Mouse (Mus musculus) MEL (cell line): ENCODE measurements around the gene Ptgdr2. TPM values are rescaled to one million over a fixed set of nuclear protein-coding genes. Genes with fewer than 3 reads are reported as not detected.

Source experiments
- DNase-seq: peaks from one replicate; pipeline ENCODE4 v3.0.0; 2011; ENCODE audit warnings: low read depth, low spot score
- H3K27ac ChIP-seq: 2 replicates; pipeline ENCODE4 v1.5.1; 2012; ENCODE audit warnings: low read depth, mild to moderate bottlenecking, control low read depth, low read length, moderate library complexity; ENCODE audit not compliant: control insufficient read depth
- H3K27me3 ChIP-seq, 2 experiments: fragments of 150-350 bp in 1 of 2; sonication (generic) in 1 of 2; 2 replicates each; pipeline ENCODE4 v1.6.1; 2012; ENCODE audit warnings: low read length in 2 of 2, mild to moderate bottlenecking in 2 of 2, improper control_type of control experiment in 1 of 2, moderate library complexity in 1 of 2; ENCODE audit not compliant: insufficient read depth in 2 of 2, control insufficient read depth in 1 of 2
- H3K36me3 ChIP-seq, 2 experiments: 2 replicates each; pipeline ENCODE4 v1.6.1; 2012 to 2014; ENCODE audit warnings: low read length in 2 of 2, improper control_type of control experiment in 1 of 2, inconsistent platforms in 1 of 2, mild to moderate bottlenecking in 1 of 2; ENCODE audit not compliant: insufficient read depth in 2 of 2, control insufficient read depth in 1 of 2
- H3K4me1 ChIP-seq, 2 experiments: fragments of 150-350 bp in 1 of 2; sonication (generic) in 1 of 2; 2 replicates each; pipeline ENCODE4 v1.6.1; 2012; ENCODE audit warnings: low read length in 2 of 2, improper control_type of control experiment in 1 of 2, mild to moderate bottlenecking in 1 of 2; ENCODE audit not compliant: insufficient read depth in 2 of 2, control insufficient read depth in 1 of 2
- H3K4me3 ChIP-seq, 2 experiments: fragments of 150-350 bp in 1 of 2; sonication (generic) in 1 of 2; 2 replicates each; pipeline ENCODE4 v1.5.1; 2012; ENCODE audit warnings: low read depth in 2 of 2, low read length in 2 of 2, mild to moderate bottlenecking in 2 of 2, moderate library complexity in 2 of 2, control low read depth in 1 of 2, improper control_type of control experiment in 1 of 2; ENCODE audit not compliant: control insufficient read depth in 1 of 2, insufficient read depth in 1 of 2
- H3K79me2 ChIP-seq: 2 replicates; pipeline ENCODE4 v1.6.1; 2012; ENCODE audit warnings: mild to moderate bottlenecking, low read length, moderate library complexity; ENCODE audit not compliant: control insufficient read depth, poor library complexity, insufficient read depth
- H3K9ac ChIP-seq: 2 replicates; pipeline ENCODE4 v1.6.1; 2012; ENCODE audit warnings: low read depth, mild to moderate bottlenecking, control low read depth, low read length, moderate library complexity; ENCODE audit not compliant: control insufficient read depth, poor library complexity, severe bottlenecking
- H3K9me3 ChIP-seq: fragments of 150-350 bp; sonication (generic); replicated peaks from 2 replicates; pipeline ENCODE4 v1.6.1; 2012; ENCODE audit warnings: mild to moderate bottlenecking, low read length, improper control_type of control experiment, moderate library complexity; ENCODE audit not compliant: insufficient read depth
- CHD1 ChIP-seq: IDR thresholded peaks from 2 replicates; pipeline ENCODE4 v1.6.1; 2012; ENCODE audit warnings: low read depth, mild to moderate bottlenecking, inconsistent platforms, low read length, improper control_type of control experiment
- CHD2 ChIP-seq: IDR thresholded peaks from 2 replicates; pipeline ENCODE4 v1.6.1; 2011; ENCODE audit warnings: low read length, improper control_type of control experiment
- CTCF ChIP-seq, 3 experiments: IDR thresholded peaks in 2 of 3; conservative IDR thresholded peaks in 1 of 3; 2 replicates each; pipeline ENCODE4 v1.5.1; 2011 to 2012; ENCODE audit warnings: low read length in 3 of 3, low read depth in 2 of 3, mild to moderate bottlenecking in 2 of 3, improper control_type of control experiment in 1 of 3, inconsistent platforms in 1 of 3, mixed read lengths in 1 of 3, moderate library complexity in 1 of 3; ENCODE audit not compliant: control insufficient read depth in 1 of 3, insufficient read depth in 1 of 3, poor library complexity in 1 of 3, severe bottlenecking in 1 of 3
- ELF1 ChIP-seq: IDR thresholded peaks from 2 replicates; pipeline ENCODE4 v1.6.1; 2014; ENCODE audit warnings: low read depth, mild to moderate bottlenecking, inconsistent platforms, low read length, improper control_type of control experiment, moderate library complexity
- GATA1 ChIP-seq: IDR thresholded peaks from 2 replicates; pipeline ENCODE4 v1.6.1; 2011; ENCODE audit warnings: low read depth, low read length, improper control_type of control experiment
- MAFK ChIP-seq: IDR thresholded peaks from 2 replicates; pipeline ENCODE4 v1.6.1; 2011; ENCODE audit warnings: low read depth, mild to moderate bottlenecking, low read length, improper control_type of control experiment, borderline replicate concordance
- MAZ ChIP-seq: IDR thresholded peaks from 2 replicates; pipeline ENCODE4 v1.6.1; 2012; ENCODE audit warnings: low read depth, mild to moderate bottlenecking, inconsistent platforms, low read length, improper control_type of control experiment
- MXI1 ChIP-seq: IDR thresholded peaks from 2 replicates; pipeline ENCODE4 v1.6.1; 2011; ENCODE audit warnings: mild to moderate bottlenecking, low read depth, low read length, improper control_type of control experiment
- MYB ChIP-seq: IDR thresholded peaks from 2 replicates; pipeline ENCODE4 v1.6.1; 2011; ENCODE audit warnings: mild to moderate bottlenecking, low read depth, low read length, improper control_type of control experiment
- NRF1 ChIP-seq: IDR thresholded peaks from 2 replicates; pipeline ENCODE4 v1.6.1; 2014; ENCODE audit warnings: low read depth, mild to moderate bottlenecking, inconsistent platforms, low read length, improper control_type of control experiment, moderate library complexity; ENCODE audit not compliant: poor library complexity, insufficient read depth, severe bottlenecking
- POLR2A ChIP-seq, 2 experiments: IDR thresholded peaks; 2 replicates each; pipeline ENCODE4 v1.6.1; 2011 to 2012; ENCODE audit warnings: low read length in 2 of 2, mild to moderate bottlenecking in 2 of 2, control low read depth in 1 of 2, improper control_type of control experiment in 1 of 2, low read depth in 1 of 2, moderate library complexity in 1 of 2; ENCODE audit not compliant: control insufficient read depth in 1 of 2, insufficient read depth in 1 of 2, poor library complexity in 1 of 2
- POLR2AphosphoS5 ChIP-seq: IDR thresholded peaks from 2 replicates; pipeline ENCODE4 v1.6.1; 2012; ENCODE audit warnings: low read depth, borderline replicate concordance, mild to moderate bottlenecking, inconsistent platforms, low read length, moderate library complexity, mixed read lengths
- RAD21 ChIP-seq: IDR thresholded peaks from 2 replicates; pipeline ENCODE4 v1.6.1; 2011; ENCODE audit warnings: mild to moderate bottlenecking, low read depth, low read length, improper control_type of control experiment
- RCOR1 ChIP-seq: IDR thresholded peaks from 2 replicates; pipeline ENCODE4 v1.6.1; 2012; ENCODE audit warnings: low read depth, mild to moderate bottlenecking, inconsistent platforms, low read length, improper control_type of control experiment
- SIN3A ChIP-seq: IDR thresholded peaks from 2 replicates; pipeline ENCODE4 v1.6.1; 2012; ENCODE audit warnings: low read length, improper control_type of control experiment, inconsistent platforms
- SMC3 ChIP-seq: IDR thresholded peaks from 2 replicates; pipeline ENCODE4 v1.6.1; 2011; ENCODE audit warnings: low read depth, low read length, improper control_type of control experiment
- TAL1 ChIP-seq: IDR thresholded peaks from 2 replicates; pipeline ENCODE4 v1.6.1; 2012; ENCODE audit warnings: mild to moderate bottlenecking, inconsistent platforms, low read length, moderate library complexity, mixed read lengths
- TBP ChIP-seq: IDR thresholded peaks from 2 replicates; pipeline ENCODE4 v1.8.0; 2011; ENCODE audit warnings: low read depth, low read length, improper control_type of control experiment
- UBTF ChIP-seq: IDR thresholded peaks from 2 replicates; pipeline ENCODE4 v1.6.1; 2012; ENCODE audit warnings: low read depth, mild to moderate bottlenecking, inconsistent platforms, low read length, improper control_type of control experiment, moderate library complexity, borderline replicate concordance; ENCODE audit not compliant: insufficient read depth
- USF2 ChIP-seq, 2 experiments: IDR thresholded peaks; 2 replicates each; pipeline ENCODE4 v1.6.1; 2011 to 2012; ENCODE audit warnings: improper control_type of control experiment in 2 of 2, low read length in 2 of 2, borderline replicate concordance in 1 of 2, inconsistent platforms in 1 of 2, low read depth in 1 of 2, mild to moderate bottlenecking in 1 of 2; ENCODE audit not compliant: insufficient read depth in 1 of 2
- ZC3H11A ChIP-seq: IDR thresholded peaks from 2 replicates; pipeline ENCODE4 v1.6.1; 2012; ENCODE audit warnings: low read depth, mild to moderate bottlenecking, inconsistent platforms, low read length, improper control_type of control experiment
- ZKSCAN1 ChIP-seq: IDR thresholded peaks from 2 replicates; pipeline ENCODE4 v1.6.1; 2012; ENCODE audit warnings: low read depth, mild to moderate bottlenecking, inconsistent platforms, low read length, improper control_type of control experiment, moderate library complexity
- ZMIZ1 ChIP-seq: IDR thresholded peaks from 2 replicates; pipeline ENCODE4 v1.6.1; 2012; ENCODE audit warnings: low read depth, mild to moderate bottlenecking, inconsistent platforms, low read length, improper control_type of control experiment, moderate library complexity
- ZNF384 ChIP-seq: IDR thresholded peaks from 2 replicates; pipeline ENCODE4 v1.6.1; 2012; ENCODE audit warnings: low read depth, mild to moderate bottlenecking, inconsistent platforms, low read length, improper control_type of control experiment
- polyA plus RNA-seq, 2 experiments: library from polyadenylated mRNA; stranded (reverse) in 1 of 2; unstranded in 1 of 2; fragments of >175 nt in 1 of 2; fragments of >200 nt in 1 of 2; gene quantifications; 2 replicates each; pipeline versions ENCODE4 v1.2.1 to v1.2.4; 2012; ENCODE audit warnings: low replicate concordance in 2 of 2, low read depth in 1 of 2; ENCODE audit not compliant: insufficient read length in 2 of 2, insufficient read depth in 1 of 2, missing spikeins in 1 of 2
- total RNA-seq: library from RNA; depleted of rRNA; stranded (reverse); fragments of 300-350 nt; gene quantifications from 2 replicates; pipeline ENCODE4 v1.2.3, GENCODE M21; 2012

Ptgdr2 gene
- total and polyA plus RNA-seq, 3 experiments: 0.31 to 0.46 TPM; not detected in 1

DNA sequence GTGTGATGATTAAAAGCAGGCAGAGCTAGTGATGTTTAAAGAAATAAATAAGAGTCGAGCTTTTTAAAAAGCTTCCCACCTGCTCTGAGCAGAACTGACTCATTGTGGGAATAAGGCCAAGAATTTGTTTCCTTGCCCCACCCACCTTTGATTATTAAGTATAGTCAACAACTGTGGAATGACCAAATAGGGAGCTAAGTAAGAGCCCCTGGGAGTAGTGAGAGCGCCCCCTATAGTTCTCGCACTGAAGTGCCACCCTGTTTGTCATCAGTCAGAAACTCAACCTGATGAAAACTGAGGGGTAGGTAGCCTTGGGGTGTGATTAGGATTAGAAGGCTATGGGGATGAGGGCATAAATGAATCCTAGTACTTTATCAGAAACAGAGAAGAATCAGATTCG lies 39.4 kb downstream of the Ptgdr2 start:
- no peaks in the 10 kb centered on the region for H3K79me2 ChIP-seq
- H3K36me3 ChIP-seq: no peaks in the 10 kb centered on the region
- H3K4me1 ChIP-seq: peaks cover 0 to 5% of the 10 kb centered on the region in 2 experiments; a peak in 2 of 4 replicates
- H3K9me3 ChIP-seq: no peaks in the 10 kb centered on the region
- H3K9ac ChIP-seq: no peak overlapping the region
- H3K27ac ChIP-seq: no peak overlapping the region
- H3K4me3 ChIP-seq: no peak overlapping the region
- TF ChIP-seq CTCF (IDR thresholded peaks at IDR 0.05 in 2 of 3, conservative IDR thresholded peaks at IDR 0.05 in 1 of 3; ENCODE audit: control insufficient read depth in 1 of 3, insufficient read depth in 1 of 3, low read depth in 2 of 3, low read length in 3 of 3, poor library complexity in 1 of 3, severe bottlenecking in 1 of 3) (peak; percentile 70 to 81 (median 72)), NRF1 (no peak), RAD21 (peak; percentile 17), SMC3 (peak; percentile 22; the same call in 1 of the 2 replicates), ZKSCAN1 (no peak), MAFK (no peak), USF2 (IDR thresholded peaks at IDR 0.05; ENCODE audit: borderline replicate concordance in 1 of 2, insufficient read depth in 1 of 2, low read depth in 1 of 2, low read length in 2 of 2) (no peak), TAL1 (no peak), CHD2 (no peak), MYB (no peak), UBTF (no peak), POLR2A (IDR thresholded peaks at IDR 0.05; ENCODE audit: control insufficient read depth in 1 of 2, insufficient read depth in 1 of 2, low read depth in 1 of 2, low read length in 2 of 2, poor library complexity in 1 of 2) (no peak), GATA1 (no peak), TBP (no peak), POLR2AphosphoS5 (no peak), CHD1 (no peak), ZMIZ1 (no peak), ZC3H11A (no peak)
- no peaks in the 10 kb centered on the region; a peak in 1 of 4 replicates for H3K27me3 ChIP-seq
- DNase-seq: peak; percentile 61

DNA sequence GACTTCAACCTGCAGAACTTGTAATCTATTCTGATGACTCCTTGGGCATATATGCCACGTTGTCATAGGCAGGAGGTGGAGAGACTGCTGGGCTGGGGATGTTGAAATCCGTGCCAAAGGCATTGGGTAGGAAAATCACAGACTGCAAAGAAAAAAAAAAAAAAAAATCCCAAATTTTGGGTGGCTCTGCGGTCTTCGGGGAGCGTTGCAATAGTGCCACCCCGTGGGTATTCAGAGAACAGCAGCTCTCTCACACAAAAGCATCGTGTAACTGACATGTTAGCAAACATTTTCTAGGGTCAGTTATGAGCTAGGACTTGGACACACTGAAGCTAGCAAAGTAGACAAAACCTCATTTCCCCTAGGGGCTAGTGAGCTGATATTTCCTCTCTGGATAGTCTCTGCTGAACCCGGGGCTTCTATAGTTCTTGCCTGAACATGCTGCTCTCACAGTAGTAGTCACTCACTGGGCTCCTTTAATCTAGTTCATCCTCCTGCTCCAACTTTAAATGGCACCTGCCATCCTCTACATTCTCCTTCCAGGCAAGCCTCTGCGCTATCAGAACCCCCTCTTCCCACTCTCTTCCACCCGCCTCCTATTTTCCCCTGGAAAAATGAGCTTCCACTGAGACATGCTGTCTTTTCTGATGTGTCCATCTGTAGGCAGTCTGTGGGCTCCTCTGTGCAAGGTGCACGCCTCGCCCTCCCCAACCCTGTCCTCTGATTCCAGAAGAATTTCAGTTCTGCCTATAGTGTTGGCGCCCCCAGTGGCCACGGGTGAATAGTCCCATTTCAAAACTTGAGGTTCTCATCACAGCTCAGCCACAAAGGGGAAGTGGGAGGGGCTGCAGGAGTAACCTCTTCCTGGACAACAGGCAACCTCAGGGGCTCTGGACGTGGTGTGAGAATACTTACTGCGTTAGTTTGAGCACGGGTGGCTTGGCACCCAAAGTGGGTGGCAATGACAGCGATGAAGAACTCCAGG lies 42.5 kb downstream of the Ptgdr2 start:
- Histone ChIP-seq H3K27me3 (no peaks in the 10 kb centered on the region), H3K36me3 (no peaks in the 10 kb centered on the region), H3K9me3 (no peaks in the 10 kb centered on the region), H3K9ac (peak overlapping the region; percentile 13; the same call in 1 of the 2 replicates), H3K4me1 (peaks cover 0 to 5% of the 10 kb centered on the region in 2 experiments; a peak in 2 of 4 replicates), H3K27ac (no peak overlapping the region), H3K4me3 (peak overlapping the region; percentile 45 to 47), H3K79me2 (no peaks in the 10 kb centered on the region)
- peak; percentile 93 for DNase-seq
- TF ChIP-seq RCOR1 (0 out of 2 replicates have a peak, but pooled peaks have one; percentile 21), TBP (peak; percentile 14; the same call in 1 of the 2 replicates), CHD1 (no peak), MXI1 (peak; percentile 25; the same call in 1 of the 2 replicates), CTCF (IDR thresholded peaks at IDR 0.05 in 2 of 3, conservative IDR thresholded peaks at IDR 0.05 in 1 of 3; ENCODE audit: control insufficient read depth in 1 of 3, insufficient read depth in 1 of 3, low read depth in 2 of 3, low read length in 3 of 3, poor library complexity in 1 of 3, severe bottlenecking in 1 of 3) (peak; percentile 86 to 91 (median 88)), MYB (no peak), ZNF384 (peak; percentile 97), GATA1 (no peak; the same call in 1 of the 2 replicates), ZC3H11A (peak; percentile 69), SIN3A (peak; percentile 29; the same call in 1 of the 2 replicates), RAD21 (peak; percentile 88), USF2 (IDR thresholded peaks at IDR 0.05; ENCODE audit: borderline replicate concordance in 1 of 2, insufficient read depth in 1 of 2, low read depth in 1 of 2, low read length in 2 of 2) (no peak), ZKSCAN1 (no peak), SMC3 (peak; percentile 74), ELF1 (peak; percentile 73), MAZ (peak; percentile 57; the same call in 1 of the 2 replicates)
